Mouse (Mus musculus) kidney, embryonic 16.5 days (tissue): Measurements from ENCODE around the gene Cherp. TPM values are rescaled to one million over a fixed set of nuclear protein-coding genes. Genes with fewer than 3 reads are reported as not detected.

ENCODE experiments used
- ATAC-seq: fragments of 200-750 bp; cut with Nextera tagmentation; 2 replicates; pipeline ENCODE4 v1.8.0; 2017; ENCODE audit warnings: moderate TSS enrichment; ENCODE audit not compliant: low FRiP score, low TSS enrichment
- H3K27ac ChIP-seq: fragments of 300-500 bp; sonication (generic); 2 replicates; pipeline ENCODE4 v1.5.1; 2014; ENCODE audit warnings: low read length
- H3K27me3 ChIP-seq: fragments of 300-500 bp; sonication (generic); 2 replicates; pipeline ENCODE4 v1.6.1; 2014; ENCODE audit warnings: low read length, control low read depth, mixed read lengths; ENCODE audit not compliant: insufficient read depth
- H3K36me3 ChIP-seq: fragments of 300-500 bp; sonication (generic); 2 replicates; pipeline ENCODE4 v1.6.1; 2014; ENCODE audit warnings: low read length, control low read depth, mixed read lengths; ENCODE audit not compliant: insufficient read depth
- H3K4me1 ChIP-seq: fragments of 300-500 bp; sonication (generic); 2 replicates; pipeline ENCODE4 v1.6.1; 2014; ENCODE audit warnings: low read length, control low read depth, mixed read lengths; ENCODE audit not compliant: insufficient read depth
- H3K4me2 ChIP-seq: fragments of 300-500 bp; sonication (generic); replicated peaks from 2 replicates; pipeline ENCODE4 v1.6.1; 2014; ENCODE audit warnings: low read depth, low read length
- H3K4me3 ChIP-seq: fragments of 300-500 bp; sonication (generic); 2 replicates; pipeline ENCODE4 v1.5.1; 2014; ENCODE audit warnings: mild to moderate bottlenecking, low read length
- H3K9ac ChIP-seq: fragments of 300-500 bp; sonication (generic); replicated peaks from 2 replicates; pipeline ENCODE4 v1.6.1; 2014; ENCODE audit warnings: low read length
- H3K9me3 ChIP-seq: fragments of 300-500 bp; sonication (generic); 2 replicates; pipeline ENCODE4 v1.6.1; 2016; ENCODE audit warnings: low read length, control low read depth
- WGBS: fragments of 180-500 bp; shearing (Covaris S2); extraction: QIAGEN DNeasy Blood & Tissue Kit; methylation state at CpG from one replicate; pipeline ENCODE4 v1.1.7; 2014; 5-methylcytosine and 5-hydroxymethylcytosine counted together
- polyA plus RNA-seq: library from polyadenylated mRNA; unstranded; fragments of >200 nt; fragmentation: Nextera tagmentation; extraction: Ambion mirVana; gene quantifications from 2 replicates; pipeline ENCODE4 v1.2.1, GENCODE M21; 2015

The Cherp gene
- 64.6 and 87.9 TPM in 2 replicates for polyA plus RNA-seq

GRCm38 (mm10) chr8:72474826-72475546 lies at the start of gene Cherp:
Gene Cherp (minus strand): TSS chr8:72475226.
- peak within 1 kb of the TSS; percentile 93 for H3K27ac ChIP-seq
- ATAC-seq = peak; percentile 98
- WGBS = under 1% methylated on average over 76 of the region's 80 CpGs

GRCm38 (mm10) chr8:72521888-72522287 lies 46.9 kb upstream of the Cherp start:
- Histone ChIP-seq H3K4me3 (no peak overlapping the region), H3K9ac (no peak overlapping the region), H3K27ac (no peak overlapping the region), H3K4me1 (no peaks in the 10 kb centered on the region), H3K36me3 (peaks cover 13% of the 10 kb centered on the region; the same call in 1 of the 2 replicates), H3K9me3 (peaks cover 6% of the 10 kb centered on the region; the same call in 1 of the 2 replicates), H3K4me2 (no peak overlapping the region), H3K27me3 (no peaks in the 10 kb centered on the region)
- no peak for ATAC-seq

More at GRCm38 (mm10) chr8:72474826-72475546, at the start of gene Cherp:
- Histone ChIP-seq H3K36me3 (peaks cover 36% of the 10 kb centered on the region), H3K9me3 (0 out of 2 replicates have a peak, but pooled peaks cover 7% of the 10 kb centered on the region), H3K27me3 (no peaks in the 10 kb centered on the region), H3K4me1 (peaks cover 12% of the 10 kb centered on the region), H3K4me3 (peak within 1 kb of the TSS; percentile 54), H3K4me2 (peak within 1 kb of the TSS; percentile 85), H3K9ac (peak within 1 kb of the TSS; percentile 78)

GRCm38 (mm10) chr8:72517421-72517988 lies 42.5 kb upstream of the Cherp start:
- H3K4me2 ChIP-seq = no peak overlapping the region
- WGBS = 77% methylated on average over 7 of the region's 7 CpGs

GRCm38 (mm10) chr8:72513158-72513557 lies 38.1 kb upstream of the Cherp start:
- Histone ChIP-seq H3K4me1 (no peaks in the 10 kb centered on the region), H3K27ac (no peak overlapping the region), H3K27me3 (no peaks in the 10 kb centered on the region), H3K9ac (no peak overlapping the region), H3K9me3 (no peaks in the 10 kb centered on the region), H3K4me3 (no peak overlapping the region), H3K36me3 (no peaks in the 10 kb centered on the region), H3K4me2 (no peak overlapping the region)
- WGBS = 81% methylated on average over 1 of the region's 1 CpGs
- no peak for ATAC-seq

More at GRCm38 (mm10) chr8:72517421-72517988, 42.5 kb upstream of the Cherp start:
- no peaks in the 10 kb centered on the region for H3K27me3 ChIP-seq
- no peak overlapping the region for H3K27ac ChIP-seq
- no peaks in the 10 kb centered on the region for H3K9me3 ChIP-seq
- no peak overlapping the region for H3K9ac ChIP-seq
- H3K36me3 ChIP-seq = no peaks in the 10 kb centered on the region
- H3K4me1 ChIP-seq = no peaks in the 10 kb centered on the region
- no peak overlapping the region for H3K4me3 ChIP-seq
- ATAC-seq = no peak

- 83% methylated on average over 1 of the region's 1 CpGs for WGBS
- H3K36me3 ChIP-seq = no peaks in the 10 kb centered on the region
- no peak for ATAC-seq
- no peak overlapping the region for H3K9ac ChIP-seq
- no peak overlapping the region for H3K27ac ChIP-seq
- no peak overlapping the region for H3K4me2 ChIP-seq
- no peaks in the 10 kb centered on the region for H3K4me1 ChIP-seq
- no peak overlapping the region for H3K4me3 ChIP-seq
- H3K27me3 ChIP-seq = no peaks in the 10 kb centered on the region
- no peaks in the 10 kb centered on the region for H3K9me3 ChIP-seq
Observed at GRCm38 (mm10) chr8:72512648-72513047, 37.6 kb upstream of the Cherp start.

- H3K9ac ChIP-seq = no peak overlapping the region
- H3K36me3 ChIP-seq = peaks cover 10% of the 10 kb centered on the region; the same call in 1 of the 2 replicates
- no peak overlapping the region for H3K27ac ChIP-seq
- no peaks in the 10 kb centered on the region for H3K9me3 ChIP-seq
- no peak for ATAC-seq
- no peak overlapping the region for H3K4me2 ChIP-seq
- 87% methylated on average over 1 of the region's 1 CpGs for WGBS
- no peaks in the 10 kb centered on the region for H3K4me1 ChIP-seq
- no peak overlapping the region for H3K4me3 ChIP-seq
- H3K27me3 ChIP-seq = no peaks in the 10 kb centered on the region
Observed at GRCm38 (mm10) chr8:72507505-72507904, 32.5 kb upstream of the Cherp start.

GRCm38 (mm10) chr8:72504637-72505314 lies 29.8 kb upstream of the Cherp start:
- Histone ChIP-seq H3K4me1 (no peaks in the 10 kb centered on the region), H3K27ac (no peak overlapping the region), H3K4me2 (no peak overlapping the region), H3K27me3 (no peaks in the 10 kb centered on the region), H3K9me3 (no peaks in the 10 kb centered on the region), H3K36me3 (peaks cover 13% of the 10 kb centered on the region; the same call in 1 of the 2 replicates), H3K9ac (no peak overlapping the region), H3K4me3 (no peak overlapping the region)
- ATAC-seq = no peak

- H3K27ac ChIP-seq = no peak overlapping the region
- H3K27me3 ChIP-seq = no peaks in the 10 kb centered on the region
- H3K4me3 ChIP-seq = no peak overlapping the region
- no peaks in the 10 kb centered on the region for H3K4me1 ChIP-seq
- no peaks in the 10 kb centered on the region for H3K9me3 ChIP-seq
- H3K9ac ChIP-seq = no peak overlapping the region
- no peak for ATAC-seq
- peaks cover 13% of the 10 kb centered on the region; the same call in 1 of the 2 replicates for H3K36me3 ChIP-seq
- no peak overlapping the region for H3K4me2 ChIP-seq
Observed at GRCm38 (mm10) chr8:72504137-72504536, 29.1 kb upstream of the Cherp start.

GRCm38 (mm10) chr8:72500521-72500931 lies 25.5 kb upstream of the Cherp start:
- Histone ChIP-seq H3K27me3 (no peaks in the 10 kb centered on the region), H3K36me3 (peaks cover 29% of the 10 kb centered on the region), H3K9me3 (no peaks in the 10 kb centered on the region), H3K4me1 (no peaks in the 10 kb centered on the region), H3K4me2 (no peak overlapping the region), H3K4me3 (no peak overlapping the region), H3K27ac (no peak overlapping the region), H3K9ac (no peak overlapping the region)
- 92% methylated on average over 1 of the region's 1 CpGs for WGBS
- ATAC-seq = no peak
